Mouse (Mus musculus) megakaryocyte, embryonic 14.5 days (primary cell): ENCODE measurements around the gene Col25a1.

ENCODE experiments used
- FLI1 ChIP-seq: IDR thresholded peaks from 2 replicates; pipeline ENCODE4 v1.6.1; 2012; ENCODE audit warnings: low read length, inconsistent platforms, mixed read lengths
- GATA1 ChIP-seq: IDR thresholded peaks from 3 replicates; pipeline ENCODE4 v1.6.1; 2012; ENCODE audit warnings: mixed read lengths, low read length, inconsistent platforms, borderline replicate concordance

- TF ChIP-seq FLI1 (no peak), GATA1 (no peak)
Observed at GRCm38 (mm10) chr3:130378626-130379025, 247.3 kb downstream of the Col25a1 start.
